Mouse (Mus musculus) stomach, postnatal 0 days (tissue): ENCODE results near the gene Ndufa5.

Experiments used
- CTCF ChIP-seq: IDR thresholded peaks from 2 replicates; pipeline ENCODE4 v1.5.1; 2016; ENCODE audit warnings: antibody characterized with exemption, low read depth, mild to moderate bottlenecking, moderate library complexity
- EP300 ChIP-seq: optimal IDR thresholded peaks from 2 replicates; pipeline ENCODE3; 2016; ENCODE audit warnings: antibody characterized with exemption

DNA sequence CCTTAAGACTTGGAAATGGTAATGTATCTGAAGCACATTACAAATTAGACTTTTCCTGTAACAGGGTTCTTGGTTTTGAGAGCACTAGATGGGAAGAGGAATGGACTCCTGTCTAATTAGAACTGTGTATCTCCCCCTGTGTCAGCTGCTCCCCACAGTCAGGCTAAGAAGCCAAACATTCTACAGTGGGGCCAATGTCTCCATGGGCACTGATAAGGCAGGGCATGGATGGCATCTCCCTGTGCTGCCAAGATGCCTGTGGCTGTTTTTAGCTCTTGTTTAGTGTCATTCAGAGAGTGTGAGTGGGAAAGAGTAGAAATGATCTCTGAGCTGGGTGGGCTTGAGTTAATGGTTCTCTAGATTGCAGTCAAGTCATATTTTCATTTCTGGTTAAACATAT is 45.5 kb upstream of the Ndufa5 start:
- TF ChIP-seq CTCF: no peak
- TF ChIP-seq EP300: no peak
